Mouse (Mus musculus) naive thymus-derived CD4-positive, alpha-beta T cell, adult 5 months (primary cell): ENCODE data around the gene Ccr6. TPM values are rescaled to one million over a fixed set of nuclear protein-coding genes. Genes with fewer than 3 reads are reported as not detected.

Source experiments
- polyA plus RNA-seq: library from polyadenylated mRNA; unstranded; fragments of 100-300 nt; shearing (Covaris generic); gene quantifications from one replicate; pipeline ENCODE4 v1.2.1, GENCODE M21; 2017

Gene Ccr6
- polyA plus RNA-seq: not detected

DNA sequence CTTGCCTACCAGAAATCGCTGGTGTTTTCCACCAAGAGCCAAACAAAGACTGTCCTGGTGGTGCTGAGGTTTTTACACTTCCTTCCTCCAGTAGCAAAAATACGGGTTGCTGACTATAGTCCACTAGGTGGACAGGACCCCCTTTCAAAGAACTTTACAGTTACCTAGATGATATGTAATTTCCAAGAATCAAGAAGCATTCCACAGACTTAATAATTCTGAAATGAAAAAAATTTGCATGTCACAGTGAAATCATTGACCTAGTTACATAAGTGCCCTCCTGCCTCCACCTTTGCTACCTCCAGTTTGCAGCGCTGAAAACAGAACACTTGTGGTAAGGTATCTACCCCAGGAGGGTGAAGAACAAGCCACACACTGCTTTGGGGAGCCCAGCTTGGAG, at the start of gene Ccr6:
Gene Ccr6 (plus strand): TSS at position 301 of the 400 bp plus-strand sequence.

DNA sequence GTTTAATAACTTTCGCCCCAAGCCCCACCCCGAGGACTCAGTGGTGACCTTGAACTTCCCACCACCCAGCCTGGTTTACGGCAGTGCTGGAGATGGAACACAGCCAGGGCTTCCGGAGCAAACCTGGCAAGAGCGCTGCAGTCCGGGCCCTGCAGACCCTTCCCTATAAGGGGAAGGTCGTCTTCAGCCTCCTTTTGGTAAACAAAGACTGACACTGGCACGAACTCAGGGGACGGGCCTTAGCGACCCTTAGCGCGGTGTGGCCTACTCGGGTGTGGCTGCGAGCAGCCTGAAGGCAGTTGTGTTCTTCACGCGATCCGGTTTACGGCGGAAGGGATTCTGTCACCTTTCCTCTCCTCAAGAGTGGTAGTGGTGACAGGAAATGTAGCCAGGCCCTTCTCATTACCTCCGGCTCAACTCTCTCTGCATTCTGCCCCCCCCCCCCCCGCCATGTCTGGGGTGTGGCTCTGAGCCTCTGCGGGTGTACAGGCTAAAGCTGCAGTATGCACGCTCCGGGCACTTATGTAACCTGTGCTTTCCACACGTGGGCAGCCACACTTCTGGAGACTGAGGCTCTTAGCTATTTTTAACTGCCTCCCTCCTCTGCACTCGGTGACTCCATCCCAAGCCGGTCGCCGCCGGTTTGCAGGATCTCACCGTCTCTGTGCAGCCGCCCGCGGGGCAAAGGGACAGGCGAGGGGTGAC, 47.1 kb downstream of the Ccr6 start, which contains the start of gene Mpc1:
Gene Mpc1 (plus strand): TSS at position 84 of the 705 bp plus-strand sequence.

Other genes with a start within 250 kb of the Ccr6 start
- gene Gm49673, start 88.3 kb upstream of the Ccr6 start, polyA plus RNA-seq: 0.20 TPM
- gene Rnaset2a, start 87.9 kb upstream of the Ccr6 start, polyA plus RNA-seq: 42.9 TPM
- gene Fgfr1op, start 70.5 kb upstream of the Ccr6 start, polyA plus RNA-seq: 16.9 TPM
- gene Mpc1, start 46.9 kb downstream of the Ccr6 start, polyA plus RNA-seq: 107 TPM
- 153 TPM for gene Sft2d1, start 75.1 kb downstream of the Ccr6 start, polyA plus RNA-seq
- gene Prr18, start 101.4 kb downstream of the Ccr6 start, polyA plus RNA-seq: not detected
- not detected for gene T2, start 119.9 kb downstream of the Ccr6 start, polyA plus RNA-seq
- gene T, start 198.4 kb downstream of the Ccr6 start, polyA plus RNA-seq: not detected